Mouse (Mus musculus) CH12.LX (cell line): ENCODE measurements around the gene Tmem251. TPM values are rescaled to one million over a fixed set of nuclear protein-coding genes. Genes with fewer than 3 reads are reported as not detected.
A peak's percentile ranks its signal among the peaks of the same experiment; 100 is the strongest.

Experiments used
- DNase-seq: peaks from one replicate; pipeline ENCODE4 v3.0.0-alpha.2; 2013; ENCODE audit errors: extremely low read depth
- H3K27ac ChIP-seq: 2 replicates; pipeline ENCODE4 v1.5.1; 2012; ENCODE audit warnings: low read depth, mild to moderate bottlenecking, control low read depth, moderate library complexity; ENCODE audit not compliant: insufficient read depth
- H3K27me3 ChIP-seq: replicated peaks from 2 replicates; pipeline ENCODE3; 2012; ENCODE audit warnings: inconsistent platforms
- H3K36me3 ChIP-seq, 2 experiments: replicated peaks in 1 of 2; 2 replicates each; pipeline versions ENCODE3 to v1.6.1; 2012; ENCODE audit warnings: inconsistent platforms in 1 of 2, low read length in 1 of 2, mild to moderate bottlenecking in 1 of 2, mixed read lengths in 1 of 2, moderate library complexity in 1 of 2; ENCODE audit not compliant: control insufficient read depth in 1 of 2, insufficient read depth in 1 of 2
- H3K4me1 ChIP-seq, 2 experiments: 2 replicates each; pipeline ENCODE4 v1.6.1; 2012; ENCODE audit warnings: inconsistent platforms in 1 of 2, moderate library complexity in 1 of 2; ENCODE audit not compliant: insufficient read depth in 2 of 2, control insufficient read depth in 1 of 2
- H3K4me2 ChIP-seq: 2 replicates; pipeline ENCODE4 v1.6.1; 2012; ENCODE audit warnings: low read depth, mild to moderate bottlenecking, control low read depth; ENCODE audit not compliant: poor library complexity, insufficient read depth, severe bottlenecking
- H3K4me3 ChIP-seq, 3 experiments: fragments of 150-350 bp in 1 of 3; sonication (generic) in 1 of 3; replicated peaks in 1 of 3; 2 replicates each; pipeline versions ENCODE3 to v1.5.1; 2011 to 2012; ENCODE audit warnings: low read depth in 2 of 3, low read length in 2 of 3, mild to moderate bottlenecking in 2 of 3, moderate library complexity in 2 of 3, control low read depth in 1 of 3, improper control_type of control experiment in 1 of 3, inconsistent platforms in 1 of 3, mixed read lengths in 1 of 3; ENCODE audit not compliant: poor library complexity in 1 of 3
- H3K79me2 ChIP-seq: replicated peaks from 2 replicates; pipeline ENCODE4 v1.6.1; 2012; ENCODE audit warnings: mild to moderate bottlenecking, moderate library complexity; ENCODE audit not compliant: control insufficient read depth, poor library complexity, insufficient read depth, severe bottlenecking; ENCODE audit errors: extremely low read depth
- H3K9ac ChIP-seq: 2 replicates; pipeline ENCODE4 v1.6.1; 2012; ENCODE audit warnings: low read depth, mild to moderate bottlenecking, control low read depth, moderate library complexity; ENCODE audit not compliant: insufficient read depth
- H3K9me3 ChIP-seq: replicated peaks from 2 replicates; pipeline ENCODE3; 2012; ENCODE audit warnings: low read length, inconsistent platforms, mixed read lengths
- BHLHE40 ChIP-seq: IDR thresholded peaks from 2 replicates; pipeline ENCODE4 v1.6.1; 2011; ENCODE audit warnings: mild to moderate bottlenecking, low read depth, low read length, improper control_type of control experiment
- CHD2 ChIP-seq: IDR thresholded peaks from 2 replicates; pipeline ENCODE4 v1.6.1; 2011; ENCODE audit warnings: low read length, improper control_type of control experiment
- EP300 ChIP-seq: IDR thresholded peaks from 2 replicates; pipeline ENCODE4 v1.6.1; 2011; ENCODE audit warnings: low read length, improper control_type of control experiment
- ETS1 ChIP-seq: conservative IDR thresholded peaks from 2 replicates; pipeline ENCODE4 v1.6.1; 2012; ENCODE audit warnings: low read depth, mild to moderate bottlenecking, inconsistent platforms, low read length, improper control_type of control experiment, moderate library complexity
- GABPA ChIP-seq: IDR thresholded peaks from 2 replicates; pipeline ENCODE4 v1.6.1; 2012; ENCODE audit warnings: low read depth, low read length, improper control_type of control experiment, inconsistent platforms; ENCODE audit not compliant: insufficient replicate concordance
- IRF4 ChIP-seq: IDR thresholded peaks from 2 replicates; pipeline ENCODE4 v1.6.1; 2014; ENCODE audit warnings: low read depth, mild to moderate bottlenecking, inconsistent platforms, low read length, improper control_type of control experiment
- JUN ChIP-seq: IDR thresholded peaks from 2 replicates; pipeline ENCODE4 v1.6.1; 2011; ENCODE audit warnings: low read depth, mild to moderate bottlenecking, low read length, improper control_type of control experiment, moderate library complexity; ENCODE audit not compliant: insufficient read depth
- JUND ChIP-seq: conservative IDR thresholded peaks from 2 replicates; pipeline ENCODE4 v1.6.1; 2011; ENCODE audit warnings: low read depth, low read length, improper control_type of control experiment
- KAT2A ChIP-seq: IDR thresholded peaks from 2 replicates; pipeline ENCODE4 v1.6.1; 2012; ENCODE audit warnings: low read length, improper control_type of control experiment, inconsistent platforms; ENCODE audit not compliant: insufficient replicate concordance
- MAFK ChIP-seq: IDR thresholded peaks from 2 replicates; pipeline ENCODE4 v1.6.1; 2011; ENCODE audit warnings: low read length, improper control_type of control experiment; ENCODE audit not compliant: insufficient replicate concordance
- MAX ChIP-seq: IDR thresholded peaks from 2 replicates; pipeline ENCODE4 v1.6.1; 2011; ENCODE audit warnings: low read length, improper control_type of control experiment
- MAZ ChIP-seq: IDR thresholded peaks from 2 replicates; pipeline ENCODE4 v1.6.1; 2012; ENCODE audit warnings: low read depth, mild to moderate bottlenecking, inconsistent platforms, low read length, improper control_type of control experiment, moderate library complexity
- MXI1 ChIP-seq: IDR thresholded peaks from 2 replicates; pipeline ENCODE4 v1.6.1; 2011; ENCODE audit warnings: mild to moderate bottlenecking, low read depth, low read length, improper control_type of control experiment
- MYC ChIP-seq: IDR thresholded peaks from 2 replicates; pipeline ENCODE4 v1.6.1; 2011; ENCODE audit warnings: low read depth, mild to moderate bottlenecking, improper control_type of control experiment, low read length
- NELFE ChIP-seq: IDR thresholded peaks from 2 replicates; pipeline ENCODE4 v1.6.1; 2011; ENCODE audit warnings: low read depth, low read length, improper control_type of control experiment
- NRF1 ChIP-seq: IDR thresholded peaks from 2 replicates; pipeline ENCODE4 v1.6.1; 2014; ENCODE audit warnings: low read depth, mild to moderate bottlenecking, inconsistent platforms, low read length, improper control_type of control experiment, moderate library complexity
- POLR2A ChIP-seq: IDR thresholded peaks from 2 replicates; pipeline ENCODE4 v1.6.1; 2011; ENCODE audit warnings: low read depth, mild to moderate bottlenecking, improper control_type of control experiment, low read length
- RCOR1 ChIP-seq: conservative IDR thresholded peaks from 2 replicates; pipeline ENCODE4 v1.6.1; 2012; ENCODE audit warnings: low read depth, mild to moderate bottlenecking, inconsistent platforms, low read length, improper control_type of control experiment
- SMC3 ChIP-seq: IDR thresholded peaks from 2 replicates; pipeline ENCODE4 v1.6.1; 2011; ENCODE audit warnings: low read depth, low read length, improper control_type of control experiment
- TBP ChIP-seq: conservative IDR thresholded peaks from 2 replicates; pipeline ENCODE4 v1.6.1; 2011; ENCODE audit warnings: low read depth, low read length, improper control_type of control experiment
- TCF12 ChIP-seq: IDR thresholded peaks from 2 replicates; pipeline ENCODE4 v1.6.1; 2014; ENCODE audit warnings: low read depth, mild to moderate bottlenecking, inconsistent platforms, low read length, improper control_type of control experiment
- UBTF ChIP-seq: IDR thresholded peaks from 2 replicates; pipeline ENCODE4 v1.6.1; 2012; ENCODE audit warnings: low read depth, mild to moderate bottlenecking, inconsistent platforms, low read length, improper control_type of control experiment, moderate library complexity
- ZMIZ1 ChIP-seq: IDR thresholded peaks from 2 replicates; pipeline ENCODE4 v1.6.1; 2012; ENCODE audit warnings: low read depth, mild to moderate bottlenecking, inconsistent platforms, low read length, improper control_type of control experiment
- dilution Hi-C: fragments of 300-500 bp; cut with MboI; formaldehyde crosslinking; loops from 2 replicates; pipeline ENCODE4 v1.14.3; 2020; ENCODE audit warnings: low sequenced_read_pairs; ENCODE audit not compliant: extremely low pct_unique_long_range_greater_than_20kb, extremely low pct_ligation_motif_present
- in situ Hi-C: fragments of 300-500 bp; cut with MboI; formaldehyde crosslinking; loops from 3 replicates; pipeline ENCODE4 v1.14.3; 2019; ENCODE audit warnings: low sequenced_read_pairs, low pct_ligation_motif_present, low pct_unique_long_range_greater_than_20kb, mixed read lengths
- polyA plus RNA-seq: library from polyadenylated mRNA; unstranded; fragments of >175 nt; gene quantifications from 2 replicates; pipeline ENCODE4 v1.2.1, GENCODE M21; 2012; ENCODE audit warnings: low read depth; ENCODE audit not compliant: insufficient read length
- total RNA-seq, 2 experiments: library from RNA; depleted of rRNA; stranded (reverse); fragments of 300-350 nt in 1 of 2; fragments of >200 nt in 1 of 2; gene quantifications; 2 replicates each; pipeline ENCODE4 v1.2.3; 2012 to 2014

Tmem251 gene
- total and polyA plus RNA-seq, 3 experiments, result 3.9 to 13.9 (median 11.1) TPM

- TF ChIP-seq TBP, result peak; percentile 37; the same call in 1 of the 2 replicates
- TF ChIP-seq SMC3, result no peak
These were observed at the start of gene Tmem251, which contains the start of gene Moap1 (continued) for GRCm38 (mm10) chr12:102743589-102744574.

GRCm38 (mm10) chr12:102695369-102696239 is 48.0 kb upstream of the Tmem251 start:
- H3K4me2 ChIP-seq, result peak overlapping the region; percentile 70
- dilution Hi-C loops, result no loop called here
- in situ Hi-C loops, result loop anchor here (10.0 kb wide), 1 partner anchor 51 kb away; no protein-coding TSS in a partner anchor
- H3K9me3 ChIP-seq, result no peaks in the 10 kb centered on the region
- peaks cover 63% of the 10 kb centered on the region for H3K79me2 ChIP-seq
- H3K9ac ChIP-seq, result peak overlapping the region; percentile 75
- peaks cover 43 to 98% of the 10 kb centered on the region in 2 experiments for H3K4me1 ChIP-seq
- H3K27me3 ChIP-seq, result no peaks in the 10 kb centered on the region
- H3K27ac ChIP-seq, result peak overlapping the region; percentile 97
- TF ChIP-seq MAFK (peak; percentile 17; the same call in 1 of the 2 replicates), TCF12 (peak; percentile 80), CHD2 (peak; percentile 78), IRF4 (peak; percentile 92), MAZ (peak; percentile 62; the same call in 1 of the 2 replicates), GABPA (no peak), POLR2A (0 out of 2 replicates have a peak, but pooled peaks have one; percentile 36), ZMIZ1 (0 out of 2 replicates have a peak, but pooled peaks have one; percentile 31), JUN (no peak), NELFE (no peak), MYC (peak; percentile 28; the same call in 1 of the 2 replicates), MAX (no peak), RCOR1 (0 out of 2 replicates have a peak, but pooled peaks have one; percentile 18), BHLHE40 (peak; percentile 51), ETS1 (peak; percentile 74), NRF1 (peak; percentile 54; the same call in 1 of the 2 replicates), UBTF (peak; percentile 61; the same call in 1 of the 2 replicates), MXI1 (peak; percentile 62), KAT2A (0 out of 2 replicates have a peak, but pooled peaks have one; percentile 33), EP300 (peak; percentile 50), JUND (no peak)
- H3K36me3 ChIP-seq, result peaks cover 0 to 19% of the 10 kb centered on the region in 2 experiments
- DNase-seq, result peak; percentile 70
- H3K4me3 ChIP-seq, result peak overlapping the region; percentile 39 to 54 (median 42)
